Mouse (Mus musculus): ENCODE results near the gene Fam168a. TPM values are rescaled to one million over a fixed set of nuclear protein-coding genes. Genes with fewer than 3 reads are reported as not detected.

Gene Fam168a
- polyA plus RNA-seq, 1 experiment from 2014 or later: 45.5 TPM

- Histone ChIP-seq H3K27me3 (no peaks in the 10 kb centered on the region), H3K4me1 (peaks cover 63% of the 10 kb centered on the region), H3K9ac (no peak overlapping the region), H3K4me2 (replicated peaks) (no peak overlapping the region), H3K36me3 (no peaks in the 10 kb centered on the region), H3K4me3 (replicated peaks) (no peak overlapping the region), H3K9me3 (replicated peaks) (no peaks in the 10 kb centered on the region), H3K27ac (replicated peaks) (peak overlapping the region; percentile 22; the same call in 1 of the 2 replicates)
- no peak for ATAC-seq (ENCODE audit: insufficient number of reproducible peaks, low FRiP score, low TSS enrichment, low read depth)
- 36% methylated on average over 4 of the region's 4 CpGs for WGBS
Measured at GRCm38 (mm10) chr7:100855300-100855699, 148.9 kb downstream of the Fam168a start.

GRCm38 (mm10) chr7:100855795-100856573, 149.5 kb downstream of the Fam168a start:
- Histone ChIP-seq H3K4me1 (peaks cover 65% of the 10 kb centered on the region), H3K27ac (replicated peaks) (peak overlapping the region; percentile 22; the same call in 1 of the 2 replicates), H3K4me2 (replicated peaks) (no peak overlapping the region), H3K36me3 (no peaks in the 10 kb centered on the region), H3K9ac (no peak overlapping the region), H3K4me3 (replicated peaks) (no peak overlapping the region), H3K9me3 (replicated peaks) (no peaks in the 10 kb centered on the region), H3K27me3 (no peaks in the 10 kb centered on the region)
- WGBS: 57% methylated on average over 5 of the region's 5 CpGs
- ATAC-seq (ENCODE audit: insufficient number of reproducible peaks, low FRiP score, low TSS enrichment, low read depth): no peak

DNA sequence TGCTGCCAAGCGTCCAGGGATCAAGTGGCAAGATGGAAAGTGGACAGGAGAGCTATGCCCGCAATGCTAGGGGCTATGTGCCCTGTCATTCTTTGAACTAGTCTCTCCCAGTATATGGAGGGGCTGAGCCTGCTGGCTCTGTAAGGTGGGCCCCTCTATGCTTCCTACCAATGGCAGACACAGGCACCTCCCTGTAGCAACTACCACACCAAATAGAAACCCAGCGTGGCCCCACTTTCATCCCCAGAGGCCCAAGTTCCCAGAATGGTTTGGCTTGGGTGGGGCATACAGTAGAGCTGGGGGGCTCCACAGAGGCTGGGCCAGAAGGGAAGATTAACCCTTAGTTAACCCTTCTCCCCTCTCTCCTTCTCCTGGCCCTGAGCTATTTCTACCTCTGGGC, 154.0 kb downstream of the Fam168a start:
- Histone ChIP-seq H3K27me3 (no peaks in the 10 kb centered on the region), H3K4me2 (replicated peaks) (no peak overlapping the region), H3K27ac (replicated peaks) (no peak overlapping the region), H3K9ac (no peak overlapping the region), H3K4me1 (peaks cover 41% of the 10 kb centered on the region), H3K9me3 (replicated peaks) (no peaks in the 10 kb centered on the region), H3K36me3 (no peaks in the 10 kb centered on the region), H3K4me3 (replicated peaks) (no peak overlapping the region)
- no peak for ATAC-seq (ENCODE audit: insufficient number of reproducible peaks, low FRiP score, low TSS enrichment, low read depth)
- WGBS: 68% methylated on average over 3 of the region's 3 CpGs

GRCm38 (mm10) chr7:100861209-100861608, 154.8 kb downstream of the Fam168a start:
- no peaks in the 10 kb centered on the region for H3K36me3 ChIP-seq
- no peak for ATAC-seq (ENCODE audit: insufficient number of reproducible peaks, low FRiP score, low TSS enrichment, low read depth)
- H3K27ac ChIP-seq (replicated peaks): no peak overlapping the region
- H3K9me3 ChIP-seq (replicated peaks): no peaks in the 10 kb centered on the region
- no peak overlapping the region for H3K9ac ChIP-seq
- peaks cover 33% of the 10 kb centered on the region for H3K4me1 ChIP-seq
- no peaks in the 10 kb centered on the region for H3K27me3 ChIP-seq
- H3K4me3 ChIP-seq (replicated peaks): no peak overlapping the region
- H3K4me2 ChIP-seq (replicated peaks): no peak overlapping the region
- 93% methylated on average over 5 of the region's 5 CpGs for WGBS

DNA sequence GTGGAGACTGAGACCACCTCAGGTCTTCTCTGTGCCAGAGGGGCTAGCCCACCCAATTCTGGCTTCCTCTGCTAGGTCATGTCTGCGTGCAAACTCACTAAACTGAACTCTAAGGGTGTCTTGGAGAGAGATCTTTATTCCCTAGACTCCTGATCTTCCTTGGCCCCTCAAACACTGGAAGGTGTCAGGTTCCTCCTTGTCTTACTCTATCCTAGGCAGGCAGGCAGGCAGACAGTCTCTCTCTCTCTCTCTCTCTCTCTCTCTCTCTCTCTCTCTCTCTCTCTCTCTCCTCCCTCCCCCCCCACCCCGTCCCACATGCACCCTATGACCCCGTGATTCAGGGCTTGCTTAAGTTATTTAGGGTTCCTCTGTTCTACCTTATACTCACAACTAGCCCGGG, 155.9 kb downstream of the Fam168a start:
- peak overlapping the region; percentile 74; the same call in 1 of the 2 replicates for H3K9ac ChIP-seq
- H3K36me3 ChIP-seq: no peaks in the 10 kb centered on the region
- peak overlapping the region; percentile 71 for H3K4me3 ChIP-seq (replicated peaks)
- 6% methylated on average over 4 of the region's 4 CpGs for WGBS
- H3K27me3 ChIP-seq: no peaks in the 10 kb centered on the region
- H3K27ac ChIP-seq (replicated peaks): 0 out of 2 replicates have a peak overlapping the region, but pooled peaks have one; percentile 80
- ATAC-seq (ENCODE audit: insufficient number of reproducible peaks, low FRiP score, low TSS enrichment, low read depth): no peak
- H3K4me2 ChIP-seq (replicated peaks): peak overlapping the region; percentile 96
- H3K9me3 ChIP-seq (replicated peaks): no peaks in the 10 kb centered on the region
- H3K4me1 ChIP-seq: peaks cover 29% of the 10 kb centered on the region

DNA sequence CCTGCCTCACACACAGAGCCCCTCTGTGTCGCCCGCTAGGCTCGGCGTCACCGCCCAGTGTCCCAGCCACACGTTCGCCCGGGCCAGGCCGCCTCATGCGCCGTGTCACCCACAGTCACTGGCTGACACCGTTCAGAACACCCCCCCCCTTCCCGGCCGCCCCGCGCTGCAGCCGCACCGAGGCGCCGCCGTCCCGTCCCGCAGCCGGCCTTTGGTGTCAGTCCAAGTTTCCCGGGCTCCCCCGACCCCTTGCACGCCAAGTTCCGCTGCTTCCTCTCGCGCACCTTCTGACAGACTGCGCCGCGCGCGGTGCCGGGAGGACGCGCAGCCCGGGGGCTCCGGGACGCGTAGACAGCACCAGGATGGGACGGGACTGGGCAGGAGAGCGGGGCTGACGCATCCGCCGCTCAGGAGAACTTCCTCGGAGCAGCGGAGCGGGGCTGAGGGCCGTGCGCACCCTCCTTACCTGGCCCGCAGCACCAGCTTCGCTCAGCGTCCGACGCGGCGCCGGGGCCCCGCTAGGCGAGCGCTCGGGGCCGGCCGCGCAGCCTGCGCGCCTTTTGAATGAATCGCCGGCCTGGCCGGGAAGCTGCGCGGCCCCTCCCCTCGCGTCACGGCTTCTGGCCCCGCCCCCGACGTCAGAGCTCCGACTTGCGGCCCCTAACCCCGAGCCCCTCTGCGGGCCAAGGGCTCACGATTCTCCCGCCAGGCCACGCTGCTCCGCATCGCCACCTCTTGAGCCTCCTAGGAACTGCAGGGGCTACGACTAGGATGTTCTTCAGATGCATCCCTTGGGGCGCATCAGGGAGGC, 156.6 kb downstream of the Fam168a start, which contains the start of gene Relt:
Relt (minus strand) TSS at position 619 of the 811 bp plus-strand sequence.
- Histone ChIP-seq H3K4me3 (replicated peaks) (peak within 1 kb of the TSS; percentile 71), H3K27me3 (no peaks in the 10 kb centered on the region), H3K27ac (replicated peaks) (peak within 1 kb of the TSS; percentile 80), H3K4me2 (replicated peaks) (peak within 1 kb of the TSS; percentile 96), H3K36me3 (no peaks in the 10 kb centered on the region), H3K9ac (peak within 1 kb of the TSS; percentile 74), H3K4me1 (peaks cover 27% of the 10 kb centered on the region), H3K9me3 (replicated peaks) (no peaks in the 10 kb centered on the region)
- peak; percentile 90 for ATAC-seq (ENCODE audit: insufficient number of reproducible peaks, low FRiP score, low TSS enrichment, low read depth)
- WGBS: under 1% methylated on average over 84 of the region's 91 CpGs

- Histone ChIP-seq H3K27ac (replicated peaks) (no peak overlapping the region), H3K27me3 (no peaks in the 10 kb centered on the region)
- ATAC-seq (ENCODE audit: insufficient number of reproducible peaks, low FRiP score, low TSS enrichment, low read depth): no peak
Measured at GRCm38 (mm10) chr7:100866675-100867074, 160.2 kb downstream of the Fam168a start.

DNA sequence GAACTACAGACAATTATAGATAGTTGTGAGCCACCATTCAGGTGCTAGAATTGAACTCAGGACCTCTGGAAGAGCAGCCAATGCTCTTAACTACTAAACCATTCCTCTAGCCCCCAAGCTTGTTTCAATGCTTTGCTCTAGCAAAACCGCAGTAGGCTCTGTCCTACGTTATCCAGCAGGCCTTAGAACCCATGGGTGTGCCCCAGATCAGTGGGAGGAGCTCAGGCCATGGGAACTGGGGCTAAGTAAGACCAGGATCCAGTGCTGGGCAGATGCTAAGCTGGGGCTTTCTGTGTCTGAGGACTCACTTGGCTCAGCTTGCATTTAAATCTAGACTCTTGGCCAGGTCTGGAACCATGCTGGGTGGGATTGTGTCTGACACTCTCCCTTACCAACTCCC, 161.1 kb downstream of the Fam168a start:
- Histone ChIP-seq H3K36me3 (peaks cover 22% of the 10 kb centered on the region), H3K4me2 (replicated peaks) (no peak overlapping the region), H3K4me1 (0 out of 2 replicates have a peak, but pooled peaks cover 8% of the 10 kb centered on the region), H3K27me3 (no peaks in the 10 kb centered on the region), H3K4me3 (replicated peaks) (no peak overlapping the region), H3K9me3 (replicated peaks) (no peaks in the 10 kb centered on the region), H3K9ac (no peak overlapping the region), H3K27ac (replicated peaks) (no peak overlapping the region)
- WGBS: 45% methylated on average over 2 of the region's 2 CpGs
- no peak for ATAC-seq (ENCODE audit: insufficient number of reproducible peaks, low FRiP score, low TSS enrichment, low read depth)

More at GRCm38 (mm10) chr7:100866675-100867074, 160.2 kb downstream of the Fam168a start:
- Histone ChIP-seq H3K36me3 (0 out of 2 replicates have a peak, but pooled peaks cover 13% of the 10 kb centered on the region), H3K9me3 (replicated peaks) (no peaks in the 10 kb centered on the region), H3K9ac (no peak overlapping the region), H3K4me2 (replicated peaks) (no peak overlapping the region), H3K4me1 (0 out of 2 replicates have a peak, but pooled peaks cover 15% of the 10 kb centered on the region), H3K4me3 (replicated peaks) (no peak overlapping the region)
- WGBS: 10% methylated on average over 3 of the region's 3 CpGs

GRCm38 (mm10) chr7:100868551-100868950, 162.1 kb downstream of the Fam168a start:
- 0 out of 2 replicates have a peak, but pooled peaks cover 6% of the 10 kb centered on the region for H3K4me1 ChIP-seq
- H3K9me3 ChIP-seq (replicated peaks): no peaks in the 10 kb centered on the region
- H3K4me3 ChIP-seq (replicated peaks): no peak overlapping the region
- H3K27ac ChIP-seq (replicated peaks): no peak overlapping the region; the same call in 1 of the 2 replicates
- no peak for ATAC-seq (ENCODE audit: insufficient number of reproducible peaks, low FRiP score, low TSS enrichment, low read depth)
- peaks cover 32% of the 10 kb centered on the region for H3K36me3 ChIP-seq
- no peak overlapping the region for H3K9ac ChIP-seq
- H3K27me3 ChIP-seq: no peaks in the 10 kb centered on the region
- no peak overlapping the region for H3K4me2 ChIP-seq (replicated peaks)
- 51% methylated on average over 4 of the region's 4 CpGs for WGBS

DNA sequence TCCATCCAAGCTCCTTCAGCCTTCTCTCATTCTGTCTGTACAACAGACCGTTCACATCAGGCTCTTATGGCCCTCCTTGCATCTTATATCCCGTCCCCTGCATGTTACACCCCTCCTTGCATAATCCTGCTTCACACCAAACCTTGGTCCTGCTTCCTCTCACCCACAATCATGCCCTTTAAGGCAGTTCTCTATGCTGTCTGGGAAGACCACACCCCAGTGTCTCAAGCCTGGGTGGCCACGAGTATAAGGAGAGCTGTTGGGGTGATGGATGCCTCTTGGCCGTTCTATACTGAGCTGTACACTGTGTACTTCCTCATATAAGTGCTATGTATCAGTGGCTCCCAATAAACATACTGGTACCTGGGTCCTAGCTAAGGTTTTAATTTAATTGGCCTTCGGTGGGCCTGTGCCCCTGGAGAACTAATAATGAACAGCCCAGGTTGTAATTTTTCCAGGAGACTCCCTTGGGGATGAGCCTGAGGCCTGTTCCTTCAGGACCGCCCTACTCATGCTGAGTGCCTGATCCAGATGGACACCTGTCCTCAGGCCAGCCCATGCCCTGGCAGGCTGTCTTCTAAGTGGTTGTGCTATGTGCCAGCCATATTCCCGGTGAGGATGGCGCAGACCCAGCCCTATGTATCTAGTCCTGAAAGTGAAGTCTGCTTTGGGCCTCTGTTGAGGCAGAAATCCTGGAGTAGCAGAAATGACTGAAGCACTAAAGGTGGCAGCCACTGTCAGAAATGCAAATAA, 163.6 kb downstream of the Fam168a start:
- H3K4me1 ChIP-seq: 0 out of 2 replicates have a peak, but pooled peaks cover 6% of the 10 kb centered on the region
- H3K27me3 ChIP-seq: no peaks in the 10 kb centered on the region
- no peak for ATAC-seq (ENCODE audit: insufficient number of reproducible peaks, low FRiP score, low TSS enrichment, low read depth)
- 79% methylated on average over 8 of the region's 8 CpGs for WGBS
- H3K36me3 ChIP-seq: peaks cover 46% of the 10 kb centered on the region
- no peak overlapping the region for H3K9ac ChIP-seq
- H3K4me2 ChIP-seq (replicated peaks): no peak overlapping the region
- no peaks in the 10 kb centered on the region for H3K9me3 ChIP-seq (replicated peaks)
- H3K4me3 ChIP-seq (replicated peaks): no peak overlapping the region
- no peak overlapping the region for H3K27ac ChIP-seq (replicated peaks)
